Mouse (Mus musculus): ENCODE data around the gene Prr13.

Gene Prr13

GRCm38 (mm10) chr15:102505770-102506463 is 47.1 kb downstream of the Prr13 start:
- peak; percentile 8 for DNase-seq

- DNase-seq, result peak; percentile 2
Measured at GRCm38 (mm10) chr15:102506464-102506830, 47.6 kb downstream of the Prr13 start.

GRCm38 (mm10) chr15:102506864-102507263 is 48.0 kb downstream of the Prr13 start:
- peak; percentile 3 for DNase-seq

- peak; percentile 2 for DNase-seq
Measured at GRCm38 (mm10) chr15:102507561-102507960, 48.7 kb downstream of the Prr13 start.

GRCm38 (mm10) chr15:102508336-102508735 is 49.5 kb downstream of the Prr13 start:
- peak; percentile 3 for DNase-seq

GRCm38 (mm10) chr15:102510110-102510509 is 51.3 kb downstream of the Prr13 start:
- peak; percentile 17 for DNase-seq

GRCm38 (mm10) chr15:102510590-102511284 is 51.9 kb downstream of the Prr13 start:
- peak; percentile 93 for DNase-seq

GRCm38 (mm10) chr15:102511285-102511833 is 52.5 kb downstream of the Prr13 start:
- peak; percentile 74 for DNase-seq

- DNase-seq, result no peak
Measured at GRCm38 (mm10) chr15:102512010-102512409, 53.2 kb downstream of the Prr13 start.
